Mouse (Mus musculus) MEL (cell line): Measurements from ENCODE around the gene Gm10184.

Experiments used
- CTCF ChIP-seq, 3 experiments: IDR thresholded peaks in 2 of 3; conservative IDR thresholded peaks in 1 of 3; 2 replicates each; pipeline ENCODE4 v1.5.1; 2011 to 2012; ENCODE audit warnings: low read length in 3 of 3, low read depth in 2 of 3, mild to moderate bottlenecking in 2 of 3, improper control_type of control experiment in 1 of 3, inconsistent platforms in 1 of 3, mixed read lengths in 1 of 3, moderate library complexity in 1 of 3; ENCODE audit not compliant: control insufficient read depth in 1 of 3, insufficient read depth in 1 of 3, poor library complexity in 1 of 3, severe bottlenecking in 1 of 3
- ETS1 ChIP-seq: IDR thresholded peaks from 2 replicates; pipeline ENCODE4 v1.6.1; 2012; ENCODE audit warnings: low read depth, mild to moderate bottlenecking, inconsistent platforms, low read length, improper control_type of control experiment, moderate library complexity
- GATA1 ChIP-seq: IDR thresholded peaks from 2 replicates; pipeline ENCODE4 v1.6.1; 2011; ENCODE audit warnings: low read depth, low read length, improper control_type of control experiment
- HCFC1 ChIP-seq: IDR thresholded peaks from 2 replicates; pipeline ENCODE4 v1.6.1; 2012; ENCODE audit warnings: low read depth, mild to moderate bottlenecking, inconsistent platforms, low read length, improper control_type of control experiment, moderate library complexity
- KAT2A ChIP-seq: conservative IDR thresholded peaks from 2 replicates; pipeline ENCODE4 v1.6.1; 2012; ENCODE audit warnings: low read depth, low read length, improper control_type of control experiment, inconsistent platforms
- MAX ChIP-seq: IDR thresholded peaks from 2 replicates; pipeline ENCODE4 v1.6.1; 2011; ENCODE audit warnings: low read length, improper control_type of control experiment
- RCOR1 ChIP-seq: IDR thresholded peaks from 2 replicates; pipeline ENCODE4 v1.6.1; 2012; ENCODE audit warnings: low read depth, mild to moderate bottlenecking, inconsistent platforms, low read length, improper control_type of control experiment
- ZC3H11A ChIP-seq: IDR thresholded peaks from 2 replicates; pipeline ENCODE4 v1.6.1; 2012; ENCODE audit warnings: low read depth, mild to moderate bottlenecking, inconsistent platforms, low read length, improper control_type of control experiment
- ZKSCAN1 ChIP-seq: IDR thresholded peaks from 2 replicates; pipeline ENCODE4 v1.6.1; 2012; ENCODE audit warnings: low read depth, mild to moderate bottlenecking, inconsistent platforms, low read length, improper control_type of control experiment, moderate library complexity
- ZNF384 ChIP-seq: IDR thresholded peaks from 2 replicates; pipeline ENCODE4 v1.6.1; 2012; ENCODE audit warnings: low read depth, mild to moderate bottlenecking, inconsistent platforms, low read length, improper control_type of control experiment

GRCm38 (mm10) chr17:89910349-89910748, at the start of gene Gm10184:
- TF ChIP-seq ETS1 (no peak), ZC3H11A (no peak), RCOR1 (no peak), CTCF (IDR thresholded peaks at IDR 0.05 in 2 of 3, conservative IDR thresholded peaks at IDR 0.05 in 1 of 3; ENCODE audit: control insufficient read depth in 1 of 3, insufficient read depth in 1 of 3, low read depth in 2 of 3, low read length in 3 of 3, poor library complexity in 1 of 3, severe bottlenecking in 1 of 3) (no peak), MAX (no peak), HCFC1 (no peak), ZKSCAN1 (no peak), KAT2A (no peak), GATA1 (no peak), ZNF384 (no peak)
